Mouse (Mus musculus) heart, embryonic 16.5 days (tissue): Measurements from ENCODE around the gene Gle1. TPM values are rescaled to one million over a fixed set of nuclear protein-coding genes. Genes with fewer than 3 reads are reported as not detected.

ENCODE experiments used
- ATAC-seq: fragments of 200-750 bp; cut with Nextera tagmentation; replicated peaks from 2 replicates; pipeline ENCODE4 v1.8.0; 2017; ENCODE audit warnings: moderate number of reproducible peaks; ENCODE audit not compliant: insufficient read depth, low FRiP score; ENCODE audit errors: extremely low read depth
- H3K27ac ChIP-seq: fragments of 300-500 bp; sonication (generic); 2 replicates; pipeline ENCODE4 v1.5.1; 2014; ENCODE audit warnings: mild to moderate bottlenecking, low read length, control low read depth, moderate library complexity
- H3K27me3 ChIP-seq: fragments of 300-500 bp; sonication (generic); 2 replicates; pipeline ENCODE4 v1.6.1; 2014; ENCODE audit warnings: low read length, mixed read lengths; ENCODE audit not compliant: control insufficient read depth, insufficient read depth
- H3K36me3 ChIP-seq: fragments of 300-500 bp; sonication (generic); 2 replicates; pipeline ENCODE4 v1.6.1; 2014; ENCODE audit not compliant: control insufficient read depth, insufficient read depth
- H3K4me1 ChIP-seq: fragments of 300-500 bp; sonication (generic); 2 replicates; pipeline ENCODE4 v1.6.1; 2014; ENCODE audit warnings: low read length, mixed read lengths; ENCODE audit not compliant: control insufficient read depth, insufficient read depth
- H3K4me2 ChIP-seq: fragments of 300-500 bp; sonication (generic); 2 replicates; pipeline ENCODE4 v1.6.1; 2014; ENCODE audit warnings: low read depth, mild to moderate bottlenecking, control low read depth, low read length
- H3K4me3 ChIP-seq: fragments of 300-500 bp; sonication (generic); 2 replicates; pipeline ENCODE4 v1.5.1; 2014; ENCODE audit warnings: mild to moderate bottlenecking, control low read depth, low read length
- H3K9ac ChIP-seq: fragments of 300-500 bp; sonication (generic); 2 replicates; pipeline ENCODE4 v1.6.1; 2014; ENCODE audit warnings: low read length, control low read depth
- H3K9me3 ChIP-seq: fragments of 300-500 bp; sonication (generic); replicated peaks from 2 replicates; pipeline ENCODE4 v1.6.1; 2016; ENCODE audit warnings: low read length; ENCODE audit not compliant: control insufficient read depth
- WGBS: fragments of 180-500 bp; shearing (Covaris S2); extraction: QIAGEN DNeasy Blood & Tissue Kit; methylation state at CpG from one replicate; pipeline ENCODE4 v1.1.7; 2014; 5-methylcytosine and 5-hydroxymethylcytosine counted together
- microRNA-seq: library from miRNA; unstranded; fragments of <30 nt; microRNA quantifications from one replicate; pipeline ENCODE4, GENCODE M21; 2017
- polyA plus RNA-seq: library from polyadenylated mRNA; unstranded; fragments of >200 nt; fragmentation: Nextera tagmentation; extraction: Ambion mirVana; gene quantifications from 2 replicates; pipeline ENCODE4 v1.2.1, GENCODE M21; 2015

Gene Gle1
- polyA plus RNA-seq, 1 experiment from 2014 or later = 40.0 TPM

- Histone ChIP-seq H3K9ac (no peak overlapping the region), H3K4me2 (peak overlapping the region; percentile 72), H3K4me1 (peaks cover 63% of the 10 kb centered on the region), H3K9me3 (no peaks in the 10 kb centered on the region), H3K36me3 (0 out of 2 replicates have a peak, but pooled peaks cover 3% of the 10 kb centered on the region), H3K4me3 (no peak overlapping the region), H3K27me3 (no peaks in the 10 kb centered on the region), H3K27ac (no peak overlapping the region)
- WGBS = 31% methylated on average over 5 of the region's 5 CpGs
- no peak for ATAC-seq
Observed at GRCm38 (mm10) chr2:29968638-29969037, 33.4 kb downstream of the Gle1 start.

DNA sequence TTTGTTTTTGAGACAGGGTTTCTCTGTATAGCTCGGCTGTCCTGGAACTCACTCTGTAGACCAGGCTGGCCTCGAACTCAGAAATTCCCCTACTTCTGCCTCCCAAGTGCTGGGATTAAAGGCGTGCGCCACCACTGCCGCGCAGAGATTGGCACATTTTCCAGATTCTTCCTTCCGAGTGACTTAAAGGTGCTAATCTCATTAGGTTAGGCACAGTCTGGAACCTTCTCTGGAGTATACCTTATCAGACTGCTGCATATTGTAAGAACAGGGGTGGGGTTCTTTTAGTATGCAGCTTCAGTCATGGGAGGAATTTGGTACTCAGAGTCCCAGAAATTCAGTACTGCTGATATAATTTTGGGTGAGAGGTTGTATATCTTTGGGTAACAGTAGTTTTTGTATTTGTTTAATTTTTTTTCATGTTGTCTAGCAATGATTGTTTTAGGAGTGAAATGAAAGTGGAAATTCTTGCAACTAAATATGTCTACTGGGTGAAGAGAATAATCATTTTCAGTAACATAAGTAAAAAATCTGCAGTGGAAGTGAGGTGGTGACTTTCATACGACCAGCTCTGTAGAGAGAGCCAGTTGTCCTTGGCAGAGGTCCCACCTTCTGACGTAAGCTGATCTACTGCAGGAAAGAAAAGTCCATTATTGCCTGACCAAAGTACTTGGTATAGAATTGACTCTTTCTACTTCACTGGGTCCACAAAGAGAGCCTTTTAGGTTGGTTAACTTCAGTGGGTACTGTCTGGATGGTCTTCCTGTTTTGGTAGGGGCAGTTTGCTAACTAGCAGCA is 36.8 kb downstream of the Gle1 start:
- 0 out of 2 replicates have a peak overlapping the region, but pooled peaks have one; percentile 7 for H3K9ac ChIP-seq
- no peaks in the 10 kb centered on the region for H3K9me3 ChIP-seq
- peaks cover 57% of the 10 kb centered on the region for H3K4me1 ChIP-seq
- H3K4me2 ChIP-seq = peak overlapping the region; percentile 20
- WGBS = 38% methylated on average over 9 of the region's 9 CpGs
- H3K4me3 ChIP-seq = no peak overlapping the region
- H3K27ac ChIP-seq = peak overlapping the region; percentile 84
- 0 out of 2 replicates have a peak, but pooled peaks cover 3% of the 10 kb centered on the region for H3K36me3 ChIP-seq
- H3K27me3 ChIP-seq = no peaks in the 10 kb centered on the region
- ATAC-seq = peak; percentile 71

GRCm38 (mm10) chr2:29973525-29973924 is 38.3 kb downstream of the Gle1 start:
- H3K27me3 ChIP-seq = no peaks in the 10 kb centered on the region
- no peaks in the 10 kb centered on the region for H3K9me3 ChIP-seq
- ATAC-seq = peak; percentile 64
- no peak overlapping the region for H3K4me2 ChIP-seq
- H3K4me1 ChIP-seq = peaks cover 44% of the 10 kb centered on the region
- WGBS = 6% methylated on average over 2 of the region's 2 CpGs
- no peak overlapping the region for H3K27ac ChIP-seq
- no peak overlapping the region for H3K9ac ChIP-seq
- H3K36me3 ChIP-seq = peaks cover 8% of the 10 kb centered on the region
- no peak overlapping the region for H3K4me3 ChIP-seq

GRCm38 (mm10) chr2:29977307-29977706 is 42.1 kb downstream of the Gle1 start:
- Histone ChIP-seq H3K9ac (no peak overlapping the region), H3K4me3 (no peak overlapping the region), H3K36me3 (peaks cover 36% of the 10 kb centered on the region), H3K4me1 (peaks cover 16% of the 10 kb centered on the region), H3K9me3 (no peaks in the 10 kb centered on the region), H3K27ac (no peak overlapping the region), H3K4me2 (no peak overlapping the region), H3K27me3 (no peaks in the 10 kb centered on the region)
- ATAC-seq = no peak

DNA sequence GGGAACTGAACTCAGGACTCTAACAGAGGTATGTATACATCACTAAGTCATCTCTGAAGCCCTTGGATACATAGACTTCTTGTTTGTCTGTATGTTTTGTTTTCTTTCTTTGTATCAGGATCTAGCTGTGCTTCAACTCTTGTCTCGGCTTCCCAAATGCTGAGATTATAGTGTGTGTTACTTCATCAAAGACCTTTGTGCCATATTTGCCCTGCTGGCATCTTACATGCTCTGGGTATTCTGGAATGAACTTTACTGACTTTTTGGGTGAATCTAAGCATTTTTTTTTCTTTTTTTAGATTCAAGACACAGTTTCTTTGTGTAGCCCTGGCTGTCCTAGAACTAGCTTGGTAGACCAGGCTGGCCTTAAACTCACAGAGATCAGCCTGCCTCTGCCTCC is 45.4 kb downstream of the Gle1 start:
- WGBS = 94% methylated on average over 1 of the region's 1 CpGs
- Histone ChIP-seq H3K27ac (no peak overlapping the region), H3K4me1 (no peaks in the 10 kb centered on the region), H3K36me3 (peaks cover 64% of the 10 kb centered on the region), H3K4me2 (no peak overlapping the region), H3K27me3 (no peaks in the 10 kb centered on the region), H3K9ac (no peak overlapping the region), H3K9me3 (no peaks in the 10 kb centered on the region), H3K4me3 (no peak overlapping the region)
- no peak for ATAC-seq

- Histone ChIP-seq H3K27me3 (no peaks in the 10 kb centered on the region), H3K9ac (no peak overlapping the region), H3K27ac (no peak overlapping the region), H3K9me3 (no peaks in the 10 kb centered on the region), H3K4me2 (no peak overlapping the region), H3K4me3 (no peak overlapping the region), H3K4me1 (no peaks in the 10 kb centered on the region), H3K36me3 (peaks cover 88% of the 10 kb centered on the region)
- no peak for ATAC-seq
- 55% methylated on average over 2 of the region's 2 CpGs for WGBS
Observed at GRCm38 (mm10) chr2:29991962-29992361, 56.7 kb downstream of the Gle1 start.

DNA sequence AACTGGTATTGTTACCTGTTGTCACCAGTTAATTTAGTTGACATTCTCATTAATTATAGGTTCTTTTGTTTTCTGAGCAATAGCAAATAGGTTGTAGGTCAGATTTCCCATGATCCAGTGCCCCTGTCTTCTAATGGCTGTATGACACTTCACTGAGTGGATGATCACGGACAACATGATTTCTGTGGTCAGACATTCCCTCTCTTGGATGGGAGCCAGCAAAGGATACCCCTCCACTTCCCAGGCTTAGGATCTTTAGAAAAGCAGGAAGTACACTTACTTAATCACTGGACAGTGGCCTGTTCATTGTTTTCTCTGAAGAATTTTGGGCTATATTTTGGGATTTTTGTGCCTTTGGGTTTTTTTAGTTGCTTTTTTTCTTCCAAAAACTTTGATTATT is 73.9 kb downstream of the Gle1 start:
- no peak overlapping the region for H3K9ac ChIP-seq
- H3K4me2 ChIP-seq = no peak overlapping the region
- no peaks in the 10 kb centered on the region for H3K4me1 ChIP-seq
- no peak overlapping the region for H3K27ac ChIP-seq
- no peak overlapping the region for H3K4me3 ChIP-seq
- WGBS = 17% methylated on average over 1 of the region's 1 CpGs
- H3K9me3 ChIP-seq = no peaks in the 10 kb centered on the region
- H3K27me3 ChIP-seq = no peaks in the 10 kb centered on the region
- peaks cover 85% of the 10 kb centered on the region for H3K36me3 ChIP-seq
- no peak for ATAC-seq

Small RNAs within 50 kb of the gene (microRNA-seq; reads per million reads assigned to microRNA genes)
- not detected for gene Mir6997

Other genes starting within 250 kb of the Gle1 start
- gene Gm13420, start 183.7 kb upstream of the Gle1 start, polyA plus RNA-seq = not detected in 2 replicates
- gene Gm13547, start 176.1 kb upstream of the Gle1 start, polyA plus RNA-seq = 0.32 TPM in 1 of 2 replicates, not detected in the other
- gene Coq4, start 147.9 kb upstream of the Gle1 start, polyA plus RNA-seq = 27.2 and 31.4 TPM in 2 replicates
- 26.4 and 29.6 TPM in 2 replicates for gene Trub2, start 146.9 kb upstream of the Gle1 start, polyA plus RNA-seq
- 10.6 and 11.5 TPM in 2 replicates for gene Slc27a4, start 132.8 kb upstream of the Gle1 start, polyA plus RNA-seq
- gene Urm1, start 115.4 kb upstream of the Gle1 start, polyA plus RNA-seq = 16.3 and 17.2 TPM in 2 replicates
- 16.8 and 21.5 TPM in 2 replicates for gene Cercam, start 66.3 kb upstream of the Gle1 start, polyA plus RNA-seq
- gene Odf2, start 46.2 kb upstream of the Gle1 start, polyA plus RNA-seq = 41.3 and 48.1 TPM in 2 replicates
- gene Sptan1, start 30.1 kb downstream of the Gle1 start, polyA plus RNA-seq = 93.0 and 113 TPM in 2 replicates
- gene Wdr34, start 113.5 kb downstream of the Gle1 start, polyA plus RNA-seq = 24.1 and 25.6 TPM in 2 replicates
- 198 and 217 TPM in 2 replicates for gene Set, start 122.0 kb downstream of the Gle1 start, polyA plus RNA-seq
- 9.4 and 11.7 TPM in 2 replicates for gene Pkn3, start 142.3 kb downstream of the Gle1 start, polyA plus RNA-seq
- gene Zdhhc12, start 158.2 kb downstream of the Gle1 start, polyA plus RNA-seq = 29.4 and 30.8 TPM in 2 replicates
- 5.7 TPM in 2 replicates for gene Zer1, start 189.2 kb downstream of the Gle1 start, polyA plus RNA-seq
- gene Tbc1d13, start 198.3 kb downstream of the Gle1 start, polyA plus RNA-seq = 5.4 and 7.1 TPM in 2 replicates
- gene Endog, start 236.1 kb downstream of the Gle1 start, polyA plus RNA-seq = 37.4 and 40.0 TPM in 2 replicates
- gene Spout1, start 243.0 kb downstream of the Gle1 start, polyA plus RNA-seq = 31.5 and 34.3 TPM in 2 replicates